Mouse (Mus musculus) myocyte (in vitro differentiated cells): ENCODE results near the gene Mknk1.

ENCODE experiments used
- MYOD1 ChIP-seq, 3 experiments: IDR thresholded peaks; one replicate each; pipeline ENCODE4 v1.6.1; 2011; ENCODE audit warnings: control low read depth in 2 of 3, low read depth in 2 of 3, mild to moderate bottlenecking in 2 of 3, moderate library complexity in 1 of 3; ENCODE audit not compliant: insufficient read length in 2 of 3, control insufficient read depth in 1 of 3
- POLR2A ChIP-seq: IDR thresholded peaks from one replicate; pipeline ENCODE4 v1.6.1; 2011; ENCODE audit warnings: low read depth, mild to moderate bottlenecking, control low read depth, moderate library complexity; ENCODE audit not compliant: insufficient read length

DNA sequence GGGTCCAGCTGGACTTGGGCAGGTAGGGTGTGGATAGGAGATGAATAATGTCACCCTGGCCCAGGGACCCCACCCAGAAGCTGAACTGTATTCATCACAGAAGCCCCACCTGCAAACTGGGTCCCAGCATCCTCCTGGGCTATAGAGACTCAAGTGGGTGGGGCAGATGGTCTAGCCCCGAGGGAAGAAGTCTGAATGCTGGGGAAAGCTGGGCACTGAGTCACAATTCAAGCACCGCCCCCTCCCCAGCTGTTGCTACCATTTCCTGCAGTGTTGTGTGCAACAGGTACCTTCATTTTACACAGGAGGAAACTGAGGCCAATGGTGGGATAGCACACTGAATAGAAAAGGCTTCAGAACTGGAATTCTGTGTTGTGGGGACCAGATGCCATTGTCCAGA, 7.0 kb upstream of the Mknk1 start:
- TF ChIP-seq POLR2A: no peak
- TF ChIP-seq MYOD1 (IDR thresholded peaks at IDR 0.05; ENCODE audit: control insufficient read depth in 1 of 3, insufficient read length in 2 of 3, low read depth in 2 of 3): peak in 1 of 3 experiments; percentile 26
